Mouse (Mus musculus) thymus, postnatal 14 days (tissue): ENCODE data around the gene Panx3.

Experiments used
- DNase-seq: peaks from one replicate; pipeline ENCODE4 v3.0.0; 2021

The Panx3 gene

DNA sequence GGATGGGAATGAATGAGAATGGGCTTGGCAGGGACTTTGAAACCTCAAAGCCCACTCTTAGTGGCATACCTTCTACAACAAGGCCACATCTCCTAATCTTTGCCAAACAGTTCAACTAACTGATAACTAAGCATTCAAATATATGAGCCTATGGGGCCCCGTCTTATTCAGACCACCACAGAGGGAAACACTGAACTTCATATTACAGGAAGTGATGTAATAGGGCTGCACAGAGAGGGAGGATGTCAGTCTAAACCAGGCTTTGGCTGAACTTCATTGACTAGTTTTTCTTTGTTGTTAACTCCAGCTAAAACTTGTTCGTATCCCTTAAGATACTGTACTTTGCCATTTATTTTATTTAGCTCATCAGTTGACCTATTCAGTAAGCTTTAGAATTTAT lies 39.1 kb downstream of the Panx3 start:
- no peak for DNase-seq

- DNase-seq = no peak
Observed at GRCm38 (mm10) chr9:37628581-37628980, 40.5 kb downstream of the Panx3 start.

DNA sequence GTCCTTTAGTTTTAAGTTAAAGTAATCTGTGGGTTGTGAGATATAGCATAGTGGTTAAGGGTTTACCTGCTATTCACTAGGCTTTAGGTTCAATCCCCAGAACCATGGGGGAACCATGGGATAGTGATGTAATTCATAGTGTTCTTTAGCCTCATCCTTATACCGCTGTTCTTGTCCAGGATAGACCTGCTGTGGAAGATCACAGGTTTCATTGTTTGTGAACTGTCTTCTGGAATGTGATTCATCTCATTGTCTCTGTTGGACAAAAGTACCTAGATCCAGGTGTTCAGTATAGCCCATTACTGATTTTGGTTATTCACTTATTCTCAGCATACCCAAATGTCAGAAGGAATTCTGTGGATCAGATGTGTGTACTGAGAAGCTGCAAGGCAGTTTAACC lies 41.8 kb downstream of the Panx3 start:
- no peak for DNase-seq

DNA sequence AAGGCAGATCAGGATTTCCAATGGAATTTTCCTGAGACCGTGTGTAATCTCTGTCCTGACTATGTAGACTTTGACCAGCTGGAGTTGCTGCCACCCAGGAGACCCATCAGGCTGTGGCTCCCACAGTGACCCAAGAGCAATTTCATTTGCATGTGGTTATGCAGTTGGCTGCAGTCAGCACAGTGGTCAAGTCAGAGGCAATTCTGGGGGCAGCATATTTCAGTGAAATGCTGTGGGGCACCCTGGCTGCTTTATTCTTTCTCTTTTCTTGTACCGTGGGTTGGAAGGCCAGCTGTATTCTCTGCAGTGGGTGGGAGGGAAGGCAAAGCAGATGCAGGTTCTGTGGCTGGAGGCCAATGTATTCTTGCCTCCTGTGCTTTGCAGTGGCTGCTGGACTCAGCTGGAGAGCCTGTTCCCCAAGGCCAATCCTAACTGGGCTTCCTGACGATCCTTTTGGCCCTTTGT lies 42.9 kb downstream of the Panx3 start:
- no peak for DNase-seq

GRCm38 (mm10) chr9:37625641-37626040 lies 43.4 kb downstream of the Panx3 start:
- no peak for DNase-seq

GRCm38 (mm10) chr9:37625129-37625528 lies 43.9 kb downstream of the Panx3 start:
- no peak for DNase-seq

GRCm38 (mm10) chr9:37624502-37624901 lies 44.5 kb downstream of the Panx3 start:
- DNase-seq = no peak

- DNase-seq = no peak
Observed at GRCm38 (mm10) chr9:37623981-37624380, 45.1 kb downstream of the Panx3 start.

GRCm38 (mm10) chr9:37621290-37621689 lies 47.7 kb downstream of the Panx3 start:
- DNase-seq = no peak

- DNase-seq = peak; percentile 42
Observed at GRCm38 (mm10) chr9:37616770-37617169, 52.3 kb downstream of the Panx3 start.

GRCm38 (mm10) chr9:37615220-37615619 lies 53.8 kb downstream of the Panx3 start:
- DNase-seq = no peak

GRCm38 (mm10) chr9:37614316-37614715 lies 54.7 kb downstream of the Panx3 start:
- DNase-seq = no peak

GRCm38 (mm10) chr9:37613911-37614280 lies 55.1 kb downstream of the Panx3 start:
- DNase-seq = no peak

DNA sequence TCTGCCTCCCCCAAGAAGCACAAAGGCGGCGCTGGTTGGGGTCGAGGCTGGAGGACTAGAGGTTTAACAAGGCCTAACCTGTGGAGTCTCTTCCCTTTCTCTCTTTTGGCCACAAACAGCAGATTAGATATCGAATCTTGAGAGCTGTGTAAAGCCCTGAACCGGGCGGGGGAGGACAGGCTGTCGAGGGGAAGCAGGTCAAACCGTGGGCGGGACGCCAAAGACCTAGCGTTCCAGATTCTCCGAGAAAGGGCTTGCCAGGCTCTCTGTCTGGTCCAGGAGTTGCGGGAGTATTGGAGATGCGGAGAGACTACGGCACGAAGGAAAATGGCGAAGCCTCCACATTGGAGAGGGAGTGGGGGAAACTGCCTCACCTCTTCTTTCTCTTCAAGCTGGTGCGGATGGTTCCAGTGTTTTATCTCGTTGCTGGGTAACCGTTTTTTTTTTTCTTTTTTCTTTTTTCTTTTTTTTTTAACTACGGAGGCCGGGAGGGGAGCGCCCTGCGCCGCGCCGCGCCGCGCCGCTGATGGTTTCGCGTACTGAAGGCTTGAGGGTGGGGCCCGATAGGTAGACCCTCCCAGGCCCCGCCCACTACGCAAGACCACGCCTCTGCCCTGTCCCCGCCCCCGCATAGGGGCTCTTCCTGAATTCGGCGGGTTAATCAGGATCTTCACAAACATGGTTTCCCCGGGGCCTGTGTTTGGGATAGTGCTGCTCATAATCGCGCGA lies 55.7 kb downstream of the Panx3 start, which contains the start of gene Spa17:
Gene Spa17, minus strand, starts transcription at position 541 of the 729 bp plus-strand sequence.
- DNase-seq = peak; percentile 95
